Mouse (Mus musculus) MEL (cell line): ENCODE results near the gene Togaram2. TPM values are rescaled to one million over a fixed set of nuclear protein-coding genes. Genes with fewer than 3 reads are reported as not detected.

Source experiments
- DNase-seq: peaks from one replicate; pipeline ENCODE4 v3.0.0; 2011; ENCODE audit warnings: low read depth, low spot score
- H3K27ac ChIP-seq: 2 replicates; pipeline ENCODE4 v1.5.1; 2012; ENCODE audit warnings: low read depth, mild to moderate bottlenecking, control low read depth, low read length, moderate library complexity; ENCODE audit not compliant: control insufficient read depth
- H3K27me3 ChIP-seq, 2 experiments: fragments of 150-350 bp in 1 of 2; sonication (generic) in 1 of 2; 2 replicates each; pipeline ENCODE4 v1.6.1; 2012; ENCODE audit warnings: low read length in 2 of 2, mild to moderate bottlenecking in 2 of 2, improper control_type of control experiment in 1 of 2, moderate library complexity in 1 of 2; ENCODE audit not compliant: insufficient read depth in 2 of 2, control insufficient read depth in 1 of 2
- H3K36me3 ChIP-seq, 2 experiments: 2 replicates each; pipeline ENCODE4 v1.6.1; 2012 to 2014; ENCODE audit warnings: low read length in 2 of 2, improper control_type of control experiment in 1 of 2, inconsistent platforms in 1 of 2, mild to moderate bottlenecking in 1 of 2; ENCODE audit not compliant: insufficient read depth in 2 of 2, control insufficient read depth in 1 of 2
- H3K4me1 ChIP-seq, 2 experiments: fragments of 150-350 bp in 1 of 2; sonication (generic) in 1 of 2; 2 replicates each; pipeline ENCODE4 v1.6.1; 2012; ENCODE audit warnings: low read length in 2 of 2, improper control_type of control experiment in 1 of 2, mild to moderate bottlenecking in 1 of 2; ENCODE audit not compliant: insufficient read depth in 2 of 2, control insufficient read depth in 1 of 2
- H3K4me3 ChIP-seq, 2 experiments: fragments of 150-350 bp in 1 of 2; sonication (generic) in 1 of 2; 2 replicates each; pipeline ENCODE4 v1.5.1; 2012; ENCODE audit warnings: low read depth in 2 of 2, low read length in 2 of 2, mild to moderate bottlenecking in 2 of 2, moderate library complexity in 2 of 2, control low read depth in 1 of 2, improper control_type of control experiment in 1 of 2; ENCODE audit not compliant: control insufficient read depth in 1 of 2, insufficient read depth in 1 of 2
- H3K79me2 ChIP-seq: 2 replicates; pipeline ENCODE4 v1.6.1; 2012; ENCODE audit warnings: mild to moderate bottlenecking, low read length, moderate library complexity; ENCODE audit not compliant: control insufficient read depth, poor library complexity, insufficient read depth
- H3K9ac ChIP-seq: 2 replicates; pipeline ENCODE4 v1.6.1; 2012; ENCODE audit warnings: low read depth, mild to moderate bottlenecking, control low read depth, low read length, moderate library complexity; ENCODE audit not compliant: control insufficient read depth, poor library complexity, severe bottlenecking
- H3K9me3 ChIP-seq: fragments of 150-350 bp; sonication (generic); replicated peaks from 2 replicates; pipeline ENCODE4 v1.6.1; 2012; ENCODE audit warnings: mild to moderate bottlenecking, low read length, improper control_type of control experiment, moderate library complexity; ENCODE audit not compliant: insufficient read depth
- BHLHE40 ChIP-seq: IDR thresholded peaks from 2 replicates; pipeline ENCODE4 v1.6.1; 2012; ENCODE audit warnings: low read depth, mild to moderate bottlenecking, inconsistent platforms, low read length, improper control_type of control experiment, borderline replicate concordance
- CHD1 ChIP-seq: IDR thresholded peaks from 2 replicates; pipeline ENCODE4 v1.6.1; 2012; ENCODE audit warnings: low read depth, mild to moderate bottlenecking, inconsistent platforms, low read length, improper control_type of control experiment
- ELF1 ChIP-seq: IDR thresholded peaks from 2 replicates; pipeline ENCODE4 v1.6.1; 2014; ENCODE audit warnings: low read depth, mild to moderate bottlenecking, inconsistent platforms, low read length, improper control_type of control experiment, moderate library complexity
- ETS1 ChIP-seq: IDR thresholded peaks from 2 replicates; pipeline ENCODE4 v1.6.1; 2012; ENCODE audit warnings: low read depth, mild to moderate bottlenecking, inconsistent platforms, low read length, improper control_type of control experiment, moderate library complexity
- GABPA ChIP-seq: IDR thresholded peaks from 2 replicates; pipeline ENCODE4 v1.6.1; 2012; ENCODE audit warnings: low read depth, mild to moderate bottlenecking, inconsistent platforms, low read length, improper control_type of control experiment, moderate library complexity
- HCFC1 ChIP-seq: IDR thresholded peaks from 2 replicates; pipeline ENCODE4 v1.6.1; 2012; ENCODE audit warnings: low read depth, mild to moderate bottlenecking, inconsistent platforms, low read length, improper control_type of control experiment, moderate library complexity
- KAT2A ChIP-seq: conservative IDR thresholded peaks from 2 replicates; pipeline ENCODE4 v1.6.1; 2012; ENCODE audit warnings: low read depth, low read length, improper control_type of control experiment, inconsistent platforms
- MAFK ChIP-seq: IDR thresholded peaks from 2 replicates; pipeline ENCODE4 v1.6.1; 2011; ENCODE audit warnings: low read depth, mild to moderate bottlenecking, low read length, improper control_type of control experiment, borderline replicate concordance
- MAX ChIP-seq: IDR thresholded peaks from 2 replicates; pipeline ENCODE4 v1.6.1; 2011; ENCODE audit warnings: low read length, improper control_type of control experiment
- MAZ ChIP-seq: IDR thresholded peaks from 2 replicates; pipeline ENCODE4 v1.6.1; 2012; ENCODE audit warnings: low read depth, mild to moderate bottlenecking, inconsistent platforms, low read length, improper control_type of control experiment
- MXI1 ChIP-seq: IDR thresholded peaks from 2 replicates; pipeline ENCODE4 v1.6.1; 2011; ENCODE audit warnings: mild to moderate bottlenecking, low read depth, low read length, improper control_type of control experiment
- NELFE ChIP-seq: IDR thresholded peaks from 2 replicates; pipeline ENCODE4 v1.6.1; 2011; ENCODE audit warnings: low read depth, low read length, improper control_type of control experiment
- NRF1 ChIP-seq: IDR thresholded peaks from 2 replicates; pipeline ENCODE4 v1.6.1; 2014; ENCODE audit warnings: low read depth, mild to moderate bottlenecking, inconsistent platforms, low read length, improper control_type of control experiment, moderate library complexity; ENCODE audit not compliant: poor library complexity, insufficient read depth, severe bottlenecking
- POLR2AphosphoS2 ChIP-seq: IDR thresholded peaks from 2 replicates; pipeline ENCODE4 v1.6.1; 2011; ENCODE audit warnings: low read length, improper control_type of control experiment
- RAD21 ChIP-seq: IDR thresholded peaks from 2 replicates; pipeline ENCODE4 v1.6.1; 2011; ENCODE audit warnings: mild to moderate bottlenecking, low read depth, low read length, improper control_type of control experiment
- SIN3A ChIP-seq: IDR thresholded peaks from 2 replicates; pipeline ENCODE4 v1.6.1; 2012; ENCODE audit warnings: low read length, improper control_type of control experiment, inconsistent platforms
- SMC3 ChIP-seq: IDR thresholded peaks from 2 replicates; pipeline ENCODE4 v1.6.1; 2011; ENCODE audit warnings: low read depth, low read length, improper control_type of control experiment
- TAL1 ChIP-seq: IDR thresholded peaks from 2 replicates; pipeline ENCODE4 v1.6.1; 2012; ENCODE audit warnings: mild to moderate bottlenecking, inconsistent platforms, low read length, moderate library complexity, mixed read lengths
- TBP ChIP-seq: IDR thresholded peaks from 2 replicates; pipeline ENCODE4 v1.8.0; 2011; ENCODE audit warnings: low read depth, low read length, improper control_type of control experiment
- TCF12 ChIP-seq: IDR thresholded peaks from 2 replicates; pipeline ENCODE4 v1.6.1; 2014; ENCODE audit warnings: low read depth, mild to moderate bottlenecking, inconsistent platforms, low read length, improper control_type of control experiment, moderate library complexity
- UBTF ChIP-seq: IDR thresholded peaks from 2 replicates; pipeline ENCODE4 v1.6.1; 2012; ENCODE audit warnings: low read depth, mild to moderate bottlenecking, inconsistent platforms, low read length, improper control_type of control experiment, moderate library complexity, borderline replicate concordance; ENCODE audit not compliant: insufficient read depth
- USF2 ChIP-seq, 2 experiments: IDR thresholded peaks; 2 replicates each; pipeline ENCODE4 v1.6.1; 2011 to 2012; ENCODE audit warnings: improper control_type of control experiment in 2 of 2, low read length in 2 of 2, borderline replicate concordance in 1 of 2, inconsistent platforms in 1 of 2, low read depth in 1 of 2, mild to moderate bottlenecking in 1 of 2; ENCODE audit not compliant: insufficient read depth in 1 of 2
- ZC3H11A ChIP-seq: IDR thresholded peaks from 2 replicates; pipeline ENCODE4 v1.6.1; 2012; ENCODE audit warnings: low read depth, mild to moderate bottlenecking, inconsistent platforms, low read length, improper control_type of control experiment
- ZKSCAN1 ChIP-seq: IDR thresholded peaks from 2 replicates; pipeline ENCODE4 v1.6.1; 2012; ENCODE audit warnings: low read depth, mild to moderate bottlenecking, inconsistent platforms, low read length, improper control_type of control experiment, moderate library complexity
- ZMIZ1 ChIP-seq: IDR thresholded peaks from 2 replicates; pipeline ENCODE4 v1.6.1; 2012; ENCODE audit warnings: low read depth, mild to moderate bottlenecking, inconsistent platforms, low read length, improper control_type of control experiment, moderate library complexity
- ZNF384 ChIP-seq: IDR thresholded peaks from 2 replicates; pipeline ENCODE4 v1.6.1; 2012; ENCODE audit warnings: low read depth, mild to moderate bottlenecking, inconsistent platforms, low read length, improper control_type of control experiment
- polyA plus RNA-seq, 2 experiments: library from polyadenylated mRNA; stranded (reverse) in 1 of 2; unstranded in 1 of 2; fragments of >175 nt in 1 of 2; fragments of >200 nt in 1 of 2; gene quantifications; 2 replicates each; pipeline versions ENCODE4 v1.2.1 to v1.2.4; 2012; ENCODE audit warnings: low replicate concordance in 2 of 2, low read depth in 1 of 2; ENCODE audit not compliant: insufficient read length in 2 of 2, insufficient read depth in 1 of 2, missing spikeins in 1 of 2
- total RNA-seq: library from RNA; depleted of rRNA; stranded (reverse); fragments of 300-350 nt; gene quantifications from 2 replicates; pipeline ENCODE4 v1.2.3, GENCODE M21; 2012

The Togaram2 gene
- total and polyA plus RNA-seq, 3 experiments, result not detected

- Histone ChIP-seq H3K27me3 (no peaks in the 10 kb centered on the region), H3K9me3 (no peaks in the 10 kb centered on the region)
- no peak for TF ChIP-seq ZKSCAN1
- no peak for TF ChIP-seq KAT2A
- no peak for TF ChIP-seq MXI1
- no peak for TF ChIP-seq MAX
- no peak for TF ChIP-seq RAD21
- TF ChIP-seq ETS1, result no peak
- TF ChIP-seq TBP, result no peak
- no peak for TF ChIP-seq HCFC1
- TF ChIP-seq NRF1, result no peak
- no peak for TF ChIP-seq ZNF384
- TF ChIP-seq ZMIZ1, result no peak
- TF ChIP-seq USF2 (IDR thresholded peaks at IDR 0.05; ENCODE audit: borderline replicate concordance in 1 of 2, insufficient read depth in 1 of 2, low read depth in 1 of 2, low read length in 2 of 2), result no peak
- TF ChIP-seq UBTF, result no peak
- TF ChIP-seq GABPA, result no peak
- TF ChIP-seq, all 39 proteins: peak for 0
- Histone ChIP-seq H3K4me1 (no peaks in the 10 kb centered on the region), H3K9ac (no peak overlapping the region), H3K79me2 (no peaks in the 10 kb centered on the region), H3K4me3 (no peak overlapping the region), H3K27ac (no peak overlapping the region), H3K36me3 (no peaks in the 10 kb centered on the region)
- DNase-seq, result no peak
Observed at GRCm38 (mm10) chr17:71712279-71712678, 39.2 kb downstream of the Togaram2 start.

- no peak for DNase-seq
- Histone ChIP-seq H3K9ac (no peak overlapping the region), H3K79me2 (no peaks in the 10 kb centered on the region), H3K4me3 (no peak overlapping the region), H3K27me3 (no peaks in the 10 kb centered on the region), H3K4me1 (no peaks in the 10 kb centered on the region), H3K27ac (no peak overlapping the region), H3K36me3 (no peaks in the 10 kb centered on the region), H3K9me3 (no peaks in the 10 kb centered on the region)
- no peak for TF ChIP-seq HCFC1
- no peak for TF ChIP-seq POLR2AphosphoS2
- TF ChIP-seq CHD1, result no peak
- TF ChIP-seq NELFE, result no peak
- TF ChIP-seq MAZ, result no peak
- TF ChIP-seq GABPA, result no peak
- TF ChIP-seq ZC3H11A, result no peak
- TF ChIP-seq TAL1, result no peak
- TF ChIP-seq BHLHE40, result no peak
- no peak for TF ChIP-seq NRF1
- TF ChIP-seq MAX, result no peak
- TF ChIP-seq MAFK, result no peak
- no peak for TF ChIP-seq SIN3A
- no peak for TF ChIP-seq TCF12
- TF ChIP-seq SMC3, result no peak
- no peak for TF ChIP-seq ELF1
Observed at GRCm38 (mm10) chr17:71715034-71715433, 42.0 kb downstream of the Togaram2 start.
